Mouse (Mus musculus) heart, embryonic 15.5 days (tissue): ENCODE measurements around the gene Ide. TPM values are rescaled to one million over a fixed set of nuclear protein-coding genes. Genes with fewer than 3 reads are reported as not detected.

Experiments used
- ATAC-seq: fragments of 200-750 bp; cut with Nextera tagmentation; replicated peaks from 2 replicates; pipeline ENCODE4 v1.8.0; 2017; ENCODE audit warnings: low read depth, moderate TSS enrichment; ENCODE audit not compliant: insufficient number of reproducible peaks, insufficient read depth, low FRiP score
- H3K27ac ChIP-seq: fragments of 300-500 bp; sonication (generic); 2 replicates; pipeline ENCODE4 v1.5.1; 2015; ENCODE audit warnings: mild to moderate bottlenecking, inconsistent platforms
- H3K27me3 ChIP-seq: fragments of 300-500 bp; sonication (generic); 2 replicates; pipeline ENCODE4 v1.6.1; 2015; ENCODE audit warnings: inconsistent platforms
- H3K36me3 ChIP-seq: fragments of 300-500 bp; sonication (generic); 2 replicates; pipeline ENCODE4 v1.6.1; 2015; ENCODE audit warnings: mild to moderate bottlenecking, inconsistent platforms
- H3K4me1 ChIP-seq: fragments of 300-500 bp; sonication (generic); replicated peaks from 2 replicates; pipeline ENCODE4 v1.6.1; 2015; ENCODE audit warnings: inconsistent platforms
- H3K4me2 ChIP-seq: fragments of 300-500 bp; sonication (generic); 2 replicates; pipeline ENCODE4 v1.6.1; 2015; ENCODE audit warnings: inconsistent platforms, mild to moderate bottlenecking, moderate library complexity
- H3K4me3 ChIP-seq: fragments of 300-500 bp; sonication (generic); 2 replicates; pipeline ENCODE4 v1.5.1; 2015; ENCODE audit warnings: mild to moderate bottlenecking, inconsistent platforms
- H3K9ac ChIP-seq: fragments of 300-500 bp; sonication (generic); 2 replicates; pipeline ENCODE4 v1.6.1; 2015; ENCODE audit warnings: mild to moderate bottlenecking, inconsistent platforms
- H3K9me3 ChIP-seq: fragments of 300-500 bp; sonication (generic); replicated peaks from 2 replicates; pipeline ENCODE4 v1.6.1; 2016; ENCODE audit warnings: inconsistent platforms
- WGBS: fragments of 180-500 bp; shearing (Covaris S2); methylation state at CpG from one replicate; pipeline ENCODE4 v1.1.7; 2015; ENCODE audit warnings: mixed read lengths; 5-methylcytosine and 5-hydroxymethylcytosine counted together
- polyA plus RNA-seq: library from polyadenylated mRNA; unstranded; fragments of >200 nt; fragmentation: Nextera tagmentation; extraction: Ambion mirVana; gene quantifications from 2 replicates; pipeline ENCODE4 v1.2.1, GENCODE M21; 2015

The Ide gene
- polyA plus RNA-seq, 1 experiment from 2014 or later = 66.6 TPM

GRCm38 (mm10) chr19:37265333-37266103, 72.1 kb downstream of the Ide start:
- H3K4me2 ChIP-seq = no peak overlapping the region
- H3K9me3 ChIP-seq = no peaks in the 10 kb centered on the region
- H3K4me3 ChIP-seq = no peak overlapping the region
- no peaks in the 10 kb centered on the region for H3K27me3 ChIP-seq
- H3K36me3 ChIP-seq = peaks cover 15% of the 10 kb centered on the region
- H3K9ac ChIP-seq = no peak overlapping the region
- H3K27ac ChIP-seq = no peak overlapping the region
- ATAC-seq = 0 out of 2 replicates have a peak, but pooled peaks have one; percentile 31
- WGBS = 33% methylated on average over 10 of the region's 10 CpGs
- peaks cover 16% of the 10 kb centered on the region for H3K4me1 ChIP-seq

GRCm38 (mm10) chr19:37263943-37264897, 73.4 kb downstream of the Ide start:
- peaks cover 11% of the 10 kb centered on the region for H3K36me3 ChIP-seq
- no peak overlapping the region; the same call in 1 of the 2 replicates for H3K9ac ChIP-seq
- 48% methylated on average over 23 of the region's 23 CpGs for WGBS
- H3K4me3 ChIP-seq = no peak overlapping the region
- peak overlapping the region; percentile 46; the same call in 1 of the 2 replicates for H3K27ac ChIP-seq
- no peak for ATAC-seq
- H3K4me2 ChIP-seq = peak overlapping the region; percentile 20
- H3K9me3 ChIP-seq = no peaks in the 10 kb centered on the region
- H3K27me3 ChIP-seq = no peaks in the 10 kb centered on the region
- peaks cover 16% of the 10 kb centered on the region for H3K4me1 ChIP-seq

GRCm38 (mm10) chr19:37263566-37263942, 74.1 kb downstream of the Ide start:
- Histone ChIP-seq H3K4me1 (peaks cover 16% of the 10 kb centered on the region), H3K27me3 (no peaks in the 10 kb centered on the region), H3K9ac (no peak overlapping the region), H3K36me3 (peaks cover 5% of the 10 kb centered on the region), H3K4me2 (no peak overlapping the region), H3K9me3 (no peaks in the 10 kb centered on the region), H3K27ac (no peak overlapping the region), H3K4me3 (no peak overlapping the region)
- 65% methylated on average over 8 of the region's 8 CpGs for WGBS
- no peak for ATAC-seq

DNA sequence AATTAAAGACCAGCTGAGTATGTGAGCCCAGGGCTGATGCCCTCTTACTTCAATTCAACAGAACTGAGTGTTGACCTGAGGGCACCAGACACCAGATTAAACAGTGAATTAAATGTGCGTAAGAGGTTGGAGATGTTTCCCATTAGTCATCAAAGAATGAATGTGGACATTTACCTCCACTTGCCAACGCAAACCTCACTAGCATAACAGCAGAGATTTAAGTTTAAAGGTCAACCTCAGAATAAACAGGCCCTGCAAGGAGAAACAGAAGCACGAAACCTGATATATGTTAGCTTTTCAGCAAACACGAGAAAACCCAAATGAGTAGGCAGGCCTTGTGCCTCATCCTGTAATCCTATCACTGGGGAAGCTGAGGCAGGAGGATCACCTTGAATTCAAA, 75.3 kb downstream of the Ide start:
- 74% methylated on average over 4 of the region's 4 CpGs for WGBS
- H3K36me3 ChIP-seq = no peaks in the 10 kb centered on the region

GRCm38 (mm10) chr19:37255321-37255720, 82.3 kb downstream of the Ide start:
- Histone ChIP-seq H3K27ac (no peak overlapping the region), H3K4me1 (no peaks in the 10 kb centered on the region), H3K36me3 (no peaks in the 10 kb centered on the region), H3K4me3 (no peak overlapping the region), H3K4me2 (no peak overlapping the region), H3K9me3 (no peaks in the 10 kb centered on the region), H3K9ac (no peak overlapping the region), H3K27me3 (no peaks in the 10 kb centered on the region)
- ATAC-seq = no peak
- 85% methylated on average over 9 of the region's 9 CpGs for WGBS

More for the DNA sequence above, 75.3 kb downstream of the Ide start:
- H3K27me3 ChIP-seq = no peaks in the 10 kb centered on the region
- H3K27ac ChIP-seq = no peak overlapping the region
- peaks cover 16% of the 10 kb centered on the region for H3K4me1 ChIP-seq
- no peak overlapping the region for H3K4me3 ChIP-seq
- ATAC-seq = no peak
- H3K4me2 ChIP-seq = no peak overlapping the region
- no peaks in the 10 kb centered on the region for H3K9me3 ChIP-seq
- H3K9ac ChIP-seq = no peak overlapping the region

- 60% methylated on average over 6 of the region's 6 CpGs for WGBS
- Histone ChIP-seq H3K9me3 (no peaks in the 10 kb centered on the region), H3K27me3 (no peaks in the 10 kb centered on the region), H3K4me3 (no peak overlapping the region), H3K4me2 (no peak overlapping the region), H3K27ac (no peak overlapping the region), H3K9ac (no peak overlapping the region), H3K4me1 (no peaks in the 10 kb centered on the region), H3K36me3 (no peaks in the 10 kb centered on the region)
- ATAC-seq = no peak
Observed at GRCm38 (mm10) chr19:37252104-37252503, 85.5 kb downstream of the Ide start.

DNA sequence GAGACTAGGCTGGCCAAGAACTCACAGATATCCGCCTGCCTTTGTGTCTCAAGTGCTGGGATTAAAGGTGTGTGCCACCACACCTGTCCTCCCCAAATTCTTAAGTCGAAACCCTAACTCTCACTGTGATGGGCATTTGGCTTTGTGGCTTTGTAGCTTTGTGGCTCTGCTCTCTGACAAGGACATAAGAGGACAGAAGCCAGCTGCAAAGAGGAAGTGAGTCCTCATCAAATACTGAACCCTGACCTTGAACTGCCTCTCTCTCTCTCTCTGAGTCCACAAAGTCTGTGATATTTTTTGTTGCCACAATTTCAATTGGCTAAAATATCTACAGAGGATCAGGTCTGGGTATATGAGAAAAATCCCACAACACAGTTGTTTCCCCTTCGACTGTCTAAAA, 89.5 kb downstream of the Ide start:
- 74% methylated on average over 3 of the region's 3 CpGs for WGBS
- no peak for ATAC-seq

GRCm38 (mm10) chr19:37246859-37247258, 90.8 kb downstream of the Ide start:
- no peaks in the 10 kb centered on the region for H3K4me1 ChIP-seq
- no peak overlapping the region for H3K9ac ChIP-seq
- no peaks in the 10 kb centered on the region for H3K9me3 ChIP-seq
- H3K27me3 ChIP-seq = no peaks in the 10 kb centered on the region
- WGBS = 40% methylated on average over 3 of the region's 3 CpGs
- no peak overlapping the region for H3K4me3 ChIP-seq
- no peak overlapping the region for H3K27ac ChIP-seq
- H3K4me2 ChIP-seq = no peak overlapping the region
- ATAC-seq = no peak
- H3K36me3 ChIP-seq = no peaks in the 10 kb centered on the region

More for the DNA sequence above, 89.5 kb downstream of the Ide start:
- H3K27me3 ChIP-seq = no peaks in the 10 kb centered on the region
- H3K4me1 ChIP-seq = no peaks in the 10 kb centered on the region
- H3K27ac ChIP-seq = no peak overlapping the region
- no peaks in the 10 kb centered on the region for H3K36me3 ChIP-seq
- H3K4me3 ChIP-seq = no peak overlapping the region
- H3K9me3 ChIP-seq = no peaks in the 10 kb centered on the region
- H3K4me2 ChIP-seq = no peak overlapping the region
- H3K9ac ChIP-seq = no peak overlapping the region

- Histone ChIP-seq H3K4me2 (no peak overlapping the region), H3K9me3 (no peaks in the 10 kb centered on the region), H3K27me3 (peaks cover 4% of the 10 kb centered on the region), H3K27ac (no peak overlapping the region), H3K4me3 (no peak overlapping the region), H3K9ac (no peak overlapping the region), H3K4me1 (peaks cover 5% of the 10 kb centered on the region), H3K36me3 (no peaks in the 10 kb centered on the region)
- WGBS = 55% methylated on average over 2 of the region's 2 CpGs
- no peak for ATAC-seq
Observed at GRCm38 (mm10) chr19:37242707-37243106, 94.9 kb downstream of the Ide start.

DNA sequence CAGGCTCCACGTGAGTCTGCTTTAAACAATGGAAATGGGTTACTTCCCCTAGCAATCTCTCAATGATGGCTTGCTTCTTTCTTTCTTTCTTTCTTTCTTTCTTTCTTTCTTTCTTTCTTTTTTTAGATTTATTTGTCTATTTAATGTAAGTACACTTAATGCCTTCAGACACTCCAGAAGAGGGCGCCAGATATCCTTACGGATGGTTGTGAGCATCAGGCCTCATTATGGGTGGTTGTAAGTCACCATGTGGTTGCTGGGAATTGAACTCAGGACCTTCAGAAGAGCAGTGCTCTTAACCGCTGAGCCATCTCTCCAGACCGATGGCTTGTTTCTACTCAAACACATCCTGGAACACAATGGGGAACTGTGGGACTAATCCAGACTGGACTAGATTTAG, 96.5 kb downstream of the Ide start:
- peaks cover 5% of the 10 kb centered on the region for H3K4me1 ChIP-seq
- 63% methylated on average over 5 of the region's 5 CpGs for WGBS
- peaks cover 11% of the 10 kb centered on the region for H3K27me3 ChIP-seq
- no peaks in the 10 kb centered on the region for H3K36me3 ChIP-seq
- ATAC-seq = no peak
- no peak overlapping the region for H3K4me3 ChIP-seq
- no peak overlapping the region for H3K27ac ChIP-seq
- H3K4me2 ChIP-seq = no peak overlapping the region
- no peaks in the 10 kb centered on the region for H3K9me3 ChIP-seq
- no peak overlapping the region for H3K9ac ChIP-seq

DNA sequence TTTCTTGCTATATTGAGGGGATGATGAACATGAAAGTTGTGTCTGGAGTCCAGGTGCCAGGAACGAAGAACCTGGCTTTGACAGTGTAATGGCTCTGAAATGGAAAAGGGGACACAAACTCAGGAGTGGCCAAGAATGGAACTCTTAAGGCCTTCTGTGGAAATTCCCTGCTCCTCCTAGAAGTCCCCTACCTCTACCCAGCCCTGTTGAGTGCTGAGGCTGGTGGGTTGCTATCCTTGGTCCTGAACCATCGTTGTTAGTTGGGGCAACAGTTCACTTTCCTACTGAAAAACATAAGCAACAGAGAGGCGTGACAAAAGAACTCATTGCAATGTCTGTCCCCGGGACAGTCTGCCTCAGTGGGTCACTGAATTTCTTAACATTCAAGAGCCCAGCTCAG, 98.6 kb downstream of the Ide start:
- Histone ChIP-seq H3K36me3 (no peaks in the 10 kb centered on the region), H3K4me3 (no peak overlapping the region), H3K9ac (no peak overlapping the region), H3K4me2 (no peak overlapping the region), H3K9me3 (no peaks in the 10 kb centered on the region), H3K27me3 (peaks cover 30% of the 10 kb centered on the region), H3K27ac (no peak overlapping the region), H3K4me1 (peaks cover 7% of the 10 kb centered on the region)
- ATAC-seq = no peak
- WGBS = 17% methylated on average over 4 of the region's 4 CpGs
